Mouse (Mus musculus) heart, adult 2 months (tissue): ENCODE measurements around the gene Faap24.

Experiments used
- CTCF ChIP-seq: fragments of 200-600 bp; IDR thresholded peaks from 2 replicates; pipeline ENCODE4 v1.8.1; 2022; ENCODE audit warnings: antibody characterized with exemption, mild to moderate bottlenecking, moderate library complexity
- EP300 ChIP-seq: fragments of 200-500 bp; IDR thresholded peaks from 2 replicates; pipeline ENCODE4 v1.6.1; 2011; ENCODE audit warnings: low read depth, low read length, control low read depth; ENCODE audit not compliant: insufficient read depth
- POLR2A ChIP-seq: fragments of 200-500 bp; IDR thresholded peaks from 2 replicates; pipeline ENCODE4 v1.6.1; 2011; ENCODE audit warnings: mild to moderate bottlenecking, low read depth, low read length, control low read depth; ENCODE audit not compliant: insufficient read depth

DNA sequence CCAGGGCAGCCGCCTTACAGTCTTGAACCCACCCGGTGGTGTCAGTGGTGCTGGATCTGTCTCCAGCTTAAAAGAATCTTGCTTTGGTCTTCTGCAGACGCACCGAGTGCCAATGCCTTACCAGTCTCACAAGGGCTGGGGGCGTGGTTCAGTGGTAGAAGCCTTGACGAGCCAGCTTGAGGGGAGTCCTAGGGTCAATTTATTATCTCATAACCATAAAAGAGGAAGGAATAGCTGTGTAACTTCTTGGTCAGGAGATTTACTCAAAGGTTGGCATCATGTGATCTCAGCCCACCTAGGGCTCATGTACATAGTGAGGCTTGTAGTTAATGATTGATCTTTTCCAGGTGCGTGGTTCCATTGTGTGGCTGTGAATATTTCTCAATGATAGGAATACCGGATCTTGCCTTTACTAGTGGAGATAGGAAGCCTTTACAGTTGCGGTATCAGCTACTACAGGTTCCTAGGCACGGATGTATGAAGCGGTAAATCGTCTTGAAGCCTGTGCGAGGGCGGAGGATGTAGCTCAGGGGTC is 24.1 kb downstream of the Faap24 start:
- TF ChIP-seq CTCF (no peak), POLR2A (no peak), EP300 (no peak)
